Mouse (Mus musculus): ENCODE results near the gene Marc2.

- no peak for TF ChIP-seq CTCF (IDR thresholded peaks at IDR 0.05; ENCODE audit: control insufficient read depth, insufficient read depth, insufficient read length)
- no peak for TF ChIP-seq USF1 (IDR thresholded peaks at IDR 0.05; ENCODE audit: low read depth)
- TF ChIP-seq MYOG (IDR thresholded peaks at IDR 0.05; ENCODE audit: control insufficient read depth, extremely low read depth, insufficient read length), result no peak
- TF ChIP-seq MYOD1 (IDR thresholded peaks at IDR 0.05; ENCODE audit: control insufficient read depth, insufficient read length, low read depth), result no peak
- TF ChIP-seq MAX (IDR thresholded peaks at IDR 0.05), result no peak
- TF ChIP-seq CEBPB (IDR thresholded peaks at IDR 0.05; ENCODE audit: low read depth), result no peak
Measured at GRCm38 (mm10) chr1:184836350-184836749, 9.9 kb downstream of the Marc2 start.

Data from C2C12 (cell line).